Mouse (Mus musculus): ENCODE data around the gene Fam83e. TPM values are rescaled to one million over a fixed set of nuclear protein-coding genes. Genes with fewer than 3 reads are reported as not detected.
A peak's percentile ranks its signal among the peaks of the same experiment; 100 is the strongest.

Fam83e gene
- polyA plus RNA-seq, 1 experiment from 2014 or later: 0.80 TPM

- under 1% methylated on average over 35 of the region's 36 CpGs for WGBS
- Histone ChIP-seq H3K4me1 (replicated peaks; ENCODE audit: control insufficient read depth, insufficient read depth, low read length) (peaks cover 46% of the 10 kb centered on the region), H3K27ac (ENCODE audit: low read depth, low read length) (peak within 1 kb of the TSS; percentile 81), H3K4me2 (replicated peaks; ENCODE audit: low read depth, low read length) (peak within 1 kb of the TSS; percentile 95), H3K9ac (ENCODE audit: low read depth, low read length) (peak within 1 kb of the TSS; percentile 50; the same call in 1 of the 2 replicates), H3K27me3 (ENCODE audit: control insufficient read depth, insufficient read depth, low read length) (peaks cover 7% of the 10 kb centered on the region), H3K9me3 (ENCODE audit: control insufficient read depth, low read length) (no peaks in the 10 kb centered on the region), H3K4me3 (ENCODE audit: low read depth, low read length) (peak within 1 kb of the TSS; percentile 54), H3K36me3 (ENCODE audit: control insufficient read depth, insufficient read depth, low read length) (no peaks in the 10 kb centered on the region)
- peak; percentile 98 for DNase-seq (ENCODE audit: low spot score)
- ATAC-seq (ENCODE audit: low FRiP score): peak; percentile 83
These were observed 16.1 kb upstream of the Fam83e start, which contains the start of gene Dbp for GRCm38 (mm10) chr7:45704730-45705442. Dbp (plus strand) TSS chr7:45705088.

- under 1% methylated on average over 21 of the region's 21 CpGs for WGBS
- no peaks in the 10 kb centered on the region for H3K9me3 ChIP-seq (ENCODE audit: control insufficient read depth, low read length)
- ATAC-seq (ENCODE audit: low FRiP score) (0 out of 2 replicates have a peak, but pooled peaks have one; percentile 0), DNase-seq (ENCODE audit: low spot score) (no peak)
- peak overlapping the region; percentile 54 for H3K4me3 ChIP-seq (ENCODE audit: low read depth, low read length)
- peaks cover 43% of the 10 kb centered on the region for H3K4me1 ChIP-seq (replicated peaks; ENCODE audit: control insufficient read depth, insufficient read depth, low read length)
- H3K36me3 ChIP-seq (ENCODE audit: control insufficient read depth, insufficient read depth, low read length): no peaks in the 10 kb centered on the region
- peak overlapping the region; percentile 56; the same call in 1 of the 2 replicates for H3K27ac ChIP-seq (ENCODE audit: low read depth, low read length)
- H3K4me2 ChIP-seq (replicated peaks; ENCODE audit: low read depth, low read length): peak overlapping the region; percentile 95
- peaks cover 2% of the 10 kb centered on the region for H3K27me3 ChIP-seq (ENCODE audit: control insufficient read depth, insufficient read depth, low read length)
- peak overlapping the region; percentile 38; the same call in 1 of the 2 replicates for H3K9ac ChIP-seq (ENCODE audit: low read depth, low read length)
These were observed 15.6 kb upstream of the Fam83e start for GRCm38 (mm10) chr7:45705443-45705864.

- DNase-seq (ENCODE audit: low spot score) (peak; percentile 49), ATAC-seq (ENCODE audit: low FRiP score) (no peak)
- Histone ChIP-seq H3K9me3 (ENCODE audit: control insufficient read depth, low read length) (no peaks in the 10 kb centered on the region), H3K9ac (ENCODE audit: low read depth, low read length) (peak overlapping the region; percentile 66), H3K36me3 (ENCODE audit: control insufficient read depth, insufficient read depth, low read length) (0 out of 2 replicates have a peak, but pooled peaks cover 2% of the 10 kb centered on the region), H3K4me1 (replicated peaks; ENCODE audit: control insufficient read depth, insufficient read depth, low read length) (peaks cover 41% of the 10 kb centered on the region), H3K4me3 (ENCODE audit: low read depth, low read length) (peak overlapping the region; percentile 54), H3K4me2 (replicated peaks; ENCODE audit: low read depth, low read length) (peak overlapping the region; percentile 95), H3K27me3 (ENCODE audit: control insufficient read depth, insufficient read depth, low read length) (no peaks in the 10 kb centered on the region), H3K27ac (ENCODE audit: low read depth, low read length) (no peak overlapping the region)
- 0% methylated on average over 7 of the region's 7 CpGs for WGBS
These were observed 15.1 kb upstream of the Fam83e start for GRCm38 (mm10) chr7:45705873-45706281.

GRCm38 (mm10) chr7:45706721-45707241 lies 14.2 kb upstream of the Fam83e start:
- Histone ChIP-seq H3K27ac (ENCODE audit: low read depth, low read length) (peak overlapping the region; percentile 56; the same call in 1 of the 2 replicates), H3K9me3 (ENCODE audit: control insufficient read depth, low read length) (no peaks in the 10 kb centered on the region), H3K4me2 (replicated peaks; ENCODE audit: low read depth, low read length) (peak overlapping the region; percentile 95), H3K36me3 (ENCODE audit: control insufficient read depth, insufficient read depth, low read length) (peaks cover 3% of the 10 kb centered on the region; the same call in 1 of the 2 replicates), H3K9ac (ENCODE audit: low read depth, low read length) (peak overlapping the region; percentile 66), H3K4me1 (replicated peaks; ENCODE audit: control insufficient read depth, insufficient read depth, low read length) (peaks cover 41% of the 10 kb centered on the region), H3K27me3 (ENCODE audit: control insufficient read depth, insufficient read depth, low read length) (no peaks in the 10 kb centered on the region), H3K4me3 (ENCODE audit: low read depth, low read length) (peak overlapping the region; percentile 54)
- WGBS: under 1% methylated on average over 24 of the region's 45 CpGs
- peak; percentile 83 for DNase-seq (ENCODE audit: low spot score)
- no peak for ATAC-seq (ENCODE audit: low FRiP score)

GRCm38 (mm10) chr7:45707375-45707967 lies 13.5 kb upstream of the Fam83e start:
- no peak overlapping the region for H3K27ac ChIP-seq (ENCODE audit: low read depth, low read length)
- H3K4me1 ChIP-seq (replicated peaks; ENCODE audit: control insufficient read depth, insufficient read depth, low read length): peaks cover 41% of the 10 kb centered on the region
- DNase-seq (ENCODE audit: low spot score): peak; percentile 89

GRCm38 (mm10) chr7:45708221-45708761 lies 12.7 kb upstream of the Fam83e start:
- no peak overlapping the region for H3K4me3 ChIP-seq (ENCODE audit: low read depth, low read length)
- H3K27ac ChIP-seq (ENCODE audit: low read depth, low read length): no peak overlapping the region
- H3K9ac ChIP-seq (ENCODE audit: low read depth, low read length): no peak overlapping the region
- ATAC-seq (ENCODE audit: low FRiP score) (no peak), DNase-seq (ENCODE audit: low spot score) (no peak)
- H3K36me3 ChIP-seq (ENCODE audit: control insufficient read depth, insufficient read depth, low read length): peaks cover 13% of the 10 kb centered on the region
- no peaks in the 10 kb centered on the region for H3K27me3 ChIP-seq (ENCODE audit: control insufficient read depth, insufficient read depth, low read length)
- H3K4me2 ChIP-seq (replicated peaks; ENCODE audit: low read depth, low read length): peak overlapping the region; percentile 95
- no peaks in the 10 kb centered on the region for H3K9me3 ChIP-seq (ENCODE audit: control insufficient read depth, low read length)
- H3K4me1 ChIP-seq (replicated peaks; ENCODE audit: control insufficient read depth, insufficient read depth, low read length): peaks cover 41% of the 10 kb centered on the region
- 54% methylated on average over 13 of the region's 13 CpGs for WGBS

More at GRCm38 (mm10) chr7:45707375-45707967, 13.5 kb upstream of the Fam83e start:
- Histone ChIP-seq H3K4me3 (ENCODE audit: low read depth, low read length) (peak overlapping the region; percentile 54; the same call in 1 of the 2 replicates), H3K9me3 (ENCODE audit: control insufficient read depth, low read length) (no peaks in the 10 kb centered on the region), H3K9ac (ENCODE audit: low read depth, low read length) (no peak overlapping the region), H3K36me3 (ENCODE audit: control insufficient read depth, insufficient read depth, low read length) (peaks cover 8% of the 10 kb centered on the region), H3K4me2 (replicated peaks; ENCODE audit: low read depth, low read length) (peak overlapping the region; percentile 95), H3K27me3 (ENCODE audit: control insufficient read depth, insufficient read depth, low read length) (no peaks in the 10 kb centered on the region)
- under 1% methylated on average over 27 of the region's 27 CpGs for WGBS
- ATAC-seq (ENCODE audit: low FRiP score): no peak

- no peak overlapping the region for H3K4me3 ChIP-seq (ENCODE audit: low read depth, low read length)
- 0 out of 2 replicates have a peak overlapping the region, but pooled peaks have one; percentile 0 for H3K4me2 ChIP-seq (replicated peaks; ENCODE audit: low read depth, low read length)
- no peaks in the 10 kb centered on the region for H3K9me3 ChIP-seq (ENCODE audit: control insufficient read depth, low read length)
- WGBS: 39% methylated on average over 6 of the region's 6 CpGs
- H3K36me3 ChIP-seq (ENCODE audit: control insufficient read depth, insufficient read depth, low read length): peaks cover 13% of the 10 kb centered on the region
- ATAC-seq (ENCODE audit: low FRiP score) (no peak), DNase-seq (ENCODE audit: low spot score) (peak; percentile 70)
- H3K4me1 ChIP-seq (replicated peaks; ENCODE audit: control insufficient read depth, insufficient read depth, low read length): peaks cover 37% of the 10 kb centered on the region
- no peaks in the 10 kb centered on the region for H3K27me3 ChIP-seq (ENCODE audit: control insufficient read depth, insufficient read depth, low read length)
- no peak overlapping the region for H3K27ac ChIP-seq (ENCODE audit: low read depth, low read length)
- no peak overlapping the region; the same call in 1 of the 2 replicates for H3K9ac ChIP-seq (ENCODE audit: low read depth, low read length)
These were observed 12.0 kb upstream of the Fam83e start for GRCm38 (mm10) chr7:45709036-45709435.

- Histone ChIP-seq H3K9me3 (ENCODE audit: control insufficient read depth, low read length) (no peaks in the 10 kb centered on the region), H3K4me1 (replicated peaks; ENCODE audit: control insufficient read depth, insufficient read depth, low read length) (peaks cover 37% of the 10 kb centered on the region), H3K4me3 (ENCODE audit: low read depth, low read length) (no peak overlapping the region), H3K36me3 (ENCODE audit: control insufficient read depth, insufficient read depth, low read length) (peaks cover 13% of the 10 kb centered on the region), H3K27me3 (ENCODE audit: control insufficient read depth, insufficient read depth, low read length) (no peaks in the 10 kb centered on the region), H3K9ac (ENCODE audit: low read depth, low read length) (no peak overlapping the region; the same call in 1 of the 2 replicates), H3K27ac (ENCODE audit: low read depth, low read length) (peak overlapping the region; percentile 31; the same call in 1 of the 2 replicates), H3K4me2 (replicated peaks; ENCODE audit: low read depth, low read length) (no peak overlapping the region)
- ATAC-seq (ENCODE audit: low FRiP score) (no peak), DNase-seq (ENCODE audit: low spot score) (no peak)
- WGBS: 64% methylated on average over 14 of the region's 14 CpGs
These were observed 11.2 kb upstream of the Fam83e start for GRCm38 (mm10) chr7:45709677-45710355.

Measured in hindbrain, embryonic 11.5 days (tissue).